Mouse (Mus musculus): ENCODE measurements around the gene Spata7.

DNA sequence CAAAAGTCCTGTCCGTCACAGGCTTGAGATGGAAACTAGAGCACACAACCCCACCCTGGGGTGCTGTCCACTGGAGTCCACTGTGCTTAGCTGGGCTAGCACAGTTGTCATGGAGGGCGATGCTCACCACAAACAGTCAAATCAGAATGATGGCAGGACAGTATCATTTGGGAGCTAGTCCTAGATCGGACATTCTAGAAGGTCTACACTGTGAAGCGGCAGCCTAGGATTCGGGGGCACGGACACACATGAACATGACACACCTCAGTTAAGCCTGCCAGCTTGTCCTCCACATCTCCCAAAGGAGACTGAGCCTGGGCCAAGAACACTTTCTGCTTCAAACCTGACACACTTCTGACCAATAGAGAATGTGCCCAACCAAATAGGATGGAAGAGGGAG, 48.9 kb downstream of the Spata7 start:
- no peak for TF ChIP-seq FLI1 (IDR thresholded peaks at IDR 0.05; ENCODE audit: low read length)
- no peak for TF ChIP-seq GATA1 (IDR thresholded peaks at IDR 0.05; ENCODE audit: borderline replicate concordance, low read length)
